Mouse (Mus musculus) liver, embryonic 14.5 days (tissue): Measurements from ENCODE around the gene Sorcs3. TPM values are rescaled to one million over a fixed set of nuclear protein-coding genes. Genes with fewer than 3 reads are reported as not detected.

Experiments
- ATAC-seq: fragments of 200-750 bp; cut with Nextera tagmentation; 2 replicates; pipeline ENCODE4 v1.8.0; 2017; ENCODE audit warnings: moderate number of reproducible peaks, mild to moderate bottlenecking, moderate library complexity; ENCODE audit not compliant: insufficient read depth
- DNase-seq, 3 experiments: peaks; one replicate each; pipeline ENCODE4 v3.0.0-alpha.2; 2012 to 2013; ENCODE audit warnings: low read depth in 3 of 3, low spot score in 3 of 3
- H3K27ac ChIP-seq: fragments of 300-500 bp; sonication (generic); 2 replicates; pipeline ENCODE4 v1.5.1; 2014; ENCODE audit warnings: moderate library complexity, mild to moderate bottlenecking, control low read depth, inconsistent platforms
- H3K27me3 ChIP-seq: fragments of 300-500 bp; sonication (generic); 2 replicates; pipeline ENCODE4 v1.6.1; 2014; ENCODE audit warnings: mild to moderate bottlenecking, low read length, moderate library complexity; ENCODE audit not compliant: control insufficient read depth, insufficient read depth
- H3K36me3 ChIP-seq: fragments of 300-500 bp; sonication (generic); replicated peaks from 2 replicates; pipeline ENCODE4 v1.6.1; 2014; ENCODE audit warnings: low read depth; ENCODE audit not compliant: control insufficient read depth, insufficient read depth
- H3K4me1 ChIP-seq, 2 experiments: fragments of 200-500 bp in 1 of 2; fragments of 300-500 bp in 1 of 2; sonication (generic) in 1 of 2; replicated peaks; 2 replicates each; pipeline ENCODE4 v1.6.1; 2012 to 2014; ENCODE audit warnings: antibody characterized with exemption in 1 of 2, inconsistent platforms in 1 of 2, low read length in 1 of 2; ENCODE audit not compliant: control insufficient read depth in 2 of 2, insufficient read depth in 2 of 2
- H3K4me2 ChIP-seq: fragments of 300-500 bp; sonication (generic); 2 replicates; pipeline ENCODE4 v1.6.1; 2014; ENCODE audit warnings: low read depth, mild to moderate bottlenecking, control low read depth, moderate library complexity
- H3K4me3 ChIP-seq, 2 experiments: fragments of 200-500 bp in 1 of 2; fragments of 300-500 bp in 1 of 2; sonication (generic) in 1 of 2; 2 replicates each; pipeline ENCODE4 v1.5.1; 2012 to 2014; ENCODE audit warnings: low read depth in 2 of 2, low read length in 2 of 2, mild to moderate bottlenecking in 2 of 2, control low read depth in 1 of 2, inconsistent platforms in 1 of 2, moderate library complexity in 1 of 2; ENCODE audit not compliant: insufficient read depth in 1 of 2
- H3K9ac ChIP-seq: fragments of 300-500 bp; sonication (generic); replicated peaks from 2 replicates; pipeline ENCODE4 v1.6.1; 2014; ENCODE audit warnings: mild to moderate bottlenecking, control low read depth, moderate library complexity
- H3K9me3 ChIP-seq: fragments of 300-500 bp; sonication (generic); 2 replicates; pipeline ENCODE4 v1.6.1; 2016; ENCODE audit warnings: low read length, mixed read lengths; ENCODE audit not compliant: control insufficient read depth
- CTCF ChIP-seq: IDR thresholded peaks from 2 replicates; pipeline ENCODE4 v1.5.1; 2016; ENCODE audit warnings: antibody characterized with exemption, low read depth, control low read depth
- EP300 ChIP-seq: IDR thresholded peaks from 2 replicates; pipeline ENCODE4 v1.6.1; 2016; ENCODE audit warnings: antibody characterized with exemption, low read depth
- WGBS: fragments of 180-500 bp; shearing (Covaris S2); extraction: QIAGEN DNeasy Blood & Tissue Kit; methylation state at CpG from one replicate; pipeline ENCODE4 v1.1.7; 2014; ENCODE audit not compliant: insufficient replicate concordance; 5-methylcytosine and 5-hydroxymethylcytosine counted together
- polyA plus RNA-seq, 2 experiments: library from polyadenylated mRNA; depleted of rRNA in 1 of 2; stranded (reverse) in 1 of 2; unstranded in 1 of 2; fragments of >200 nt; fragmentation: Nextera tagmentation in 1 of 2; extraction: Ambion mirVana in 1 of 2; gene quantifications; 2 replicates each; pipeline versions ENCODE4 v1.2.1 to v1.2.3; 2012 to 2014

Sorcs3 gene
- polyA plus RNA-seq, 2 experiments, result 0.04 to 0.09 TPM

- Histone ChIP-seq H3K9me3 (no peaks in the 10 kb centered on the region), H3K4me3 (no peak overlapping the region), H3K27ac (no peak overlapping the region), H3K36me3 (no peaks in the 10 kb centered on the region), H3K4me2 (no peak overlapping the region), H3K9ac (no peak overlapping the region), H3K27me3 (no peaks in the 10 kb centered on the region), H3K4me1 (no peaks in the 10 kb centered on the region)
- 76% methylated on average over 3 of the region's 3 CpGs for WGBS
- TF ChIP-seq CTCF (no peak), EP300 (no peak)
- DNase-seq (no peak), ATAC-seq (no peak)
Observed at GRCm38 (mm10) chr19:48727048-48727447, 521.2 kb downstream of the Sorcs3 start.

GRCm38 (mm10) chr19:48727601-48728000 is 521.8 kb downstream of the Sorcs3 start:
- Histone ChIP-seq H3K4me3 (no peak overlapping the region), H3K27me3 (no peaks in the 10 kb centered on the region), H3K4me1 (no peaks in the 10 kb centered on the region), H3K4me2 (no peak overlapping the region), H3K9me3 (no peaks in the 10 kb centered on the region), H3K27ac (no peak overlapping the region), H3K9ac (no peak overlapping the region), H3K36me3 (no peaks in the 10 kb centered on the region)
- no peak for DNase-seq
- WGBS, result 67% methylated on average over 5 of the region's 5 CpGs
- ATAC-seq, result no peak
- no peak for TF ChIP-seq EP300
- TF ChIP-seq CTCF, result no peak

DNA sequence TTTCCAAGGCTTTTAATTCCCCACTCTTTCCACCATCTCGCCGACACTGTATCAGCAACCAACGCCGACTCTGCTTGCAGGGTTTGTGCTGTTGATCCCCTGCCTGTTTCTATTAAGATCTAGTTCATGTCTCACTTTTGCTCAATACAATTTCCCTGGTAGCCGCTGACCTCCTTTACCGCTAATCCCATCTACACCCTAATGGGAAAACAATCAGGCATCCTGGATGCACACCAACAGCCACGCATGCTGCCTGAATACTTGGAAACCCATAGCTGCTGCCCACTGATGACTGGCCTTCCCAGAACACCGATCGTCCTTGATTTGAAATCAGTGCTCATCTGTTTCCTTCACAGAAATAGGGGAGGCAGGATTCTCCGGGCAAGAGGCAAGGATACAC is 525.9 kb downstream of the Sorcs3 start:
- Histone ChIP-seq H3K4me1 (no peaks in the 10 kb centered on the region), H3K4me2 (no peak overlapping the region), H3K27me3 (no peaks in the 10 kb centered on the region), H3K9me3 (no peaks in the 10 kb centered on the region), H3K9ac (no peak overlapping the region), H3K4me3 (no peak overlapping the region), H3K36me3 (no peaks in the 10 kb centered on the region), H3K27ac (no peak overlapping the region)
- no peak for TF ChIP-seq CTCF
- TF ChIP-seq EP300, result no peak
- ATAC-seq (no peak), DNase-seq (no peak)
- whole genome bisulfite sequencing, result 68% methylated on average over 10 of the region's 10 CpGs

GRCm38 (mm10) chr19:48734370-48734769 is 528.5 kb downstream of the Sorcs3 start:
- Histone ChIP-seq H3K4me1 (no peaks in the 10 kb centered on the region), H3K4me2 (no peak overlapping the region), H3K27ac (no peak overlapping the region), H3K27me3 (no peaks in the 10 kb centered on the region), H3K9ac (no peak overlapping the region), H3K4me3 (no peak overlapping the region), H3K36me3 (no peaks in the 10 kb centered on the region), H3K9me3 (no peaks in the 10 kb centered on the region)
- ATAC-seq, result no peak
- 50% methylated on average over 4 of the region's 4 CpGs for WGBS
- TF ChIP-seq EP300, result no peak
- TF ChIP-seq CTCF, result no peak
- no peak for DNase-seq

- H3K27me3 ChIP-seq, result no peaks in the 10 kb centered on the region
- no peaks in the 10 kb centered on the region for H3K9me3 ChIP-seq
- 35% methylated on average over 2 of the region's 2 CpGs for WGBS
- TF ChIP-seq CTCF, result no peak
- TF ChIP-seq EP300, result no peak
- H3K4me2 ChIP-seq, result no peak overlapping the region
- H3K27ac ChIP-seq, result no peak overlapping the region
- no peaks in the 10 kb centered on the region for H3K4me1 ChIP-seq
- ATAC-seq (no peak), DNase-seq (no peak)
- no peak overlapping the region for H3K4me3 ChIP-seq
- H3K9ac ChIP-seq, result no peak overlapping the region
- H3K36me3 ChIP-seq, result no peaks in the 10 kb centered on the region
Observed at GRCm38 (mm10) chr19:48737554-48737953, 531.7 kb downstream of the Sorcs3 start.

GRCm38 (mm10) chr19:48755156-48755555 is 549.3 kb downstream of the Sorcs3 start:
- Histone ChIP-seq H3K4me1 (no peaks in the 10 kb centered on the region), H3K9me3 (no peaks in the 10 kb centered on the region), H3K9ac (no peak overlapping the region), H3K4me3 (no peak overlapping the region), H3K36me3 (no peaks in the 10 kb centered on the region), H3K27ac (no peak overlapping the region), H3K4me2 (no peak overlapping the region), H3K27me3 (no peaks in the 10 kb centered on the region)
- 71% methylated on average over 9 of the region's 9 CpGs for WGBS
- no peak for DNase-seq
- ATAC-seq, result no peak
- no peak for TF ChIP-seq EP300
- no peak for TF ChIP-seq CTCF
